Mouse (Mus musculus) heart, embryonic 14.5 days (tissue): ENCODE results near the gene Stx2. TPM values are rescaled to one million over a fixed set of nuclear protein-coding genes. Genes with fewer than 3 reads are reported as not detected.

Experiments
- ATAC-seq: fragments of 200-750 bp; cut with Nextera tagmentation; 2 replicates; pipeline ENCODE4 v1.8.0; 2017; ENCODE audit warnings: low read depth, moderate TSS enrichment; ENCODE audit not compliant: insufficient number of reproducible peaks, insufficient read depth, low FRiP score
- H3K27ac ChIP-seq, 2 experiments: fragments of 200-500 bp in 1 of 2; fragments of 300-500 bp in 1 of 2; sonication (generic) in 1 of 2; replicated peaks in 1 of 2; 2 replicates each; pipeline ENCODE4 v1.5.1; 2012 to 2014; ENCODE audit warnings: low read depth in 2 of 2, low read length in 2 of 2, control low read depth in 1 of 2, mild to moderate bottlenecking in 1 of 2, mixed read lengths in 1 of 2; ENCODE audit not compliant: control insufficient read depth in 1 of 2, insufficient read depth in 1 of 2
- H3K27me3 ChIP-seq: fragments of 300-500 bp; sonication (generic); 2 replicates; pipeline ENCODE4 v1.6.1; 2014; ENCODE audit warnings: mild to moderate bottlenecking, low read length, control low read depth; ENCODE audit not compliant: control insufficient read depth, insufficient read depth
- H3K36me3 ChIP-seq: fragments of 300-500 bp; sonication (generic); 2 replicates; pipeline ENCODE4 v1.6.1; 2014; ENCODE audit warnings: mild to moderate bottlenecking, control low read depth, low read length, mixed read lengths; ENCODE audit not compliant: control insufficient read depth, insufficient read depth
- H3K4me1 ChIP-seq, 2 experiments: fragments of 200-500 bp in 1 of 2; fragments of 300-500 bp in 1 of 2; sonication (generic) in 1 of 2; 2 replicates each; pipeline ENCODE4 v1.6.1; 2012 to 2014; ENCODE audit warnings: low read length in 2 of 2, control low read depth in 1 of 2, mixed read lengths in 1 of 2; ENCODE audit not compliant: control insufficient read depth in 2 of 2, insufficient read depth in 2 of 2
- H3K4me2 ChIP-seq: fragments of 300-500 bp; sonication (generic); 2 replicates; pipeline ENCODE4 v1.6.1; 2014; ENCODE audit warnings: mild to moderate bottlenecking, low read length
- H3K4me3 ChIP-seq, 2 experiments: fragments of 200-500 bp in 1 of 2; fragments of 300-500 bp in 1 of 2; sonication (generic) in 1 of 2; 2 replicates each; pipeline ENCODE4 v1.5.1; 2012 to 2014; ENCODE audit warnings: low read length in 2 of 2, mild to moderate bottlenecking in 2 of 2, control low read depth in 1 of 2, low read depth in 1 of 2, moderate library complexity in 1 of 2; ENCODE audit not compliant: control insufficient read depth in 1 of 2, insufficient read depth in 1 of 2
- H3K9ac ChIP-seq: fragments of 300-500 bp; sonication (generic); 2 replicates; pipeline ENCODE4 v1.6.1; 2014; ENCODE audit warnings: mild to moderate bottlenecking, low read length
- H3K9me3 ChIP-seq: fragments of 300-500 bp; sonication (generic); 2 replicates; pipeline ENCODE4 v1.6.1; 2016; ENCODE audit warnings: low read length, control low read depth; ENCODE audit not compliant: control insufficient read depth
- WGBS: fragments of 180-500 bp; shearing (Covaris S2); extraction: QIAGEN DNeasy Blood & Tissue Kit; methylation state at CpG from one replicate; pipeline ENCODE4 v1.1.7; 2014; 5-methylcytosine and 5-hydroxymethylcytosine counted together
- polyA plus RNA-seq: library from polyadenylated mRNA; unstranded; fragments of >200 nt; fragmentation: Nextera tagmentation; extraction: Ambion mirVana; gene quantifications from 2 replicates; pipeline ENCODE4 v1.2.1, GENCODE M21; 2014

Gene Stx2
- polyA plus RNA-seq, 1 experiment from 2014 or later: 21.3 TPM

DNA sequence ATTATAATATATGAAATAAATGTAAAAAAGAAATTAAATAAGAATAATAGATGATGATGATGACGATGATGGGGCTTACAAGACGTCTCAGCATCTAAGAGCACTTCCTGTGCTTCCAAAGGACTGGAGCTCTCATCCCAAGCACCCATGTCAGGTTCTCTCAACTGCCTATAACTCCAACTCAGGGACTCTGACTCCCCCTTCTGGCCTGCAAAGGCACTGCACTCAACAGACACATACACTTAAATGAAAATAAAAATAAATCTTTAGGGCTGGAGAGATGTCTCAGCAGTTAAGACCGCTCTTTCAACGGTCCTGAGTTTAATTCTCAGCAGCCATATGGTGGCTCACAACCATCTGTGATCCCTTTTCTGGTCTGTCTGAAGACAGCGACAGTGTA, 28.3 kb upstream of the Stx2 start:
- no peaks in the 10 kb centered on the region for H3K36me3 ChIP-seq
- no peak overlapping the region for H3K9ac ChIP-seq
- H3K4me3 ChIP-seq: no peak overlapping the region
- no peak for ATAC-seq
- WGBS: 86% methylated on average over 5 of the region's 5 CpGs
- no peak overlapping the region for H3K4me2 ChIP-seq
- H3K27me3 ChIP-seq: no peaks in the 10 kb centered on the region
- H3K9me3 ChIP-seq: no peaks in the 10 kb centered on the region
- no peaks in the 10 kb centered on the region for H3K4me1 ChIP-seq
- H3K27ac ChIP-seq: no peak overlapping the region

- Histone ChIP-seq H3K4me3 (no peak overlapping the region), H3K27ac (no peak overlapping the region), H3K9me3 (no peaks in the 10 kb centered on the region), H3K4me2 (no peak overlapping the region), H3K9ac (no peak overlapping the region), H3K36me3 (peaks cover 16% of the 10 kb centered on the region), H3K27me3 (no peaks in the 10 kb centered on the region), H3K4me1 (no peaks in the 10 kb centered on the region)
- 68% methylated on average over 5 of the region's 5 CpGs for WGBS
- ATAC-seq: no peak
Measured at GRCm38 (mm10) chr5:129029131-129029723, 20.9 kb upstream of the Stx2 start.

DNA sequence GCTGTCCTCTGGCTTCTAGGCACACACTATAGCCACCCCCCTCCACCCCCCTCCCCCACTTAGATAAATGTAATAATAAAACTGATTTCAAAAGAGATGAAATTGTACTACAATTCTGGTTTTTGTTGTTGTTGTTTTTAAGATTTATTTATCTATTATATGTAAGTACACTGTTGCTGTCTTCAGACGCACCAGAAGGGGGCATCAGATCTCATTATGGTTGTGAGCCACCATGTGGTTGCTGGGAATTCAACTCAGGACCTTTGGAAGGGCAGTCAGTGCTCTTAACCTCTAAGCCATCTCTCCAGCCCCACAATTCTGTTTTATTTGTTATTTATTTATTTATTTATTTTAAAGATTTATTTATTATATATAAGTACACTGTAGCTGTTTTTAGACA, 18.3 kb upstream of the Stx2 start:
- no peak overlapping the region for H3K9ac ChIP-seq
- no peak overlapping the region for H3K4me2 ChIP-seq
- ATAC-seq: no peak
- no peaks in the 10 kb centered on the region for H3K9me3 ChIP-seq
- H3K27me3 ChIP-seq: no peaks in the 10 kb centered on the region
- no peak overlapping the region for H3K4me3 ChIP-seq
- H3K27ac ChIP-seq: no peak overlapping the region
- peaks cover 0 to 3% of the 10 kb centered on the region in 2 experiments; a peak in 2 of 4 replicates for H3K4me1 ChIP-seq
- WGBS: 67% methylated on average over 1 of the region's 1 CpGs
- H3K36me3 ChIP-seq: peaks cover 40% of the 10 kb centered on the region

DNA sequence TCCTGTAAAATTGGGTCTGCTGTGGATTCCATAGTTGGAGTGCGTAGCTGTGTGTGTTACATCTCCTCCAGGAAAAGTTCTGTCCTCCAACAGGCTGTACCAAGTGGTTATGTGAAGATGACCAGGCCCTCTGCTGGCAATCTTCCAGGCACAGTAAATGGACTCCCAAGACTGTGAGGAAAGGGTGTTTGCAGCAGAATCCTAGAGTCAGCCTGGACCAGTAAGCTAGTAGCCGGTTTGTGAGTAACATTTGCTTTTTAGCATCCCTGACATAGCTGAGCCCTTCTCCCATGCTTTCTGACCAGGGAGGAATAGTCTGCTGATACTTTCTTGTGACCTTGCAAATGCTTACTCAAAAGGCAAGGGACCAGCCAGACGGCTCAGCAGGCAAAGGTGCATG, 17.8 kb upstream of the Stx2 start:
- WGBS: 87% methylated on average over 3 of the region's 3 CpGs
- H3K9ac ChIP-seq: no peak overlapping the region
- no peak overlapping the region for H3K4me3 ChIP-seq
- ATAC-seq: no peak
- no peak overlapping the region for H3K27ac ChIP-seq
- peaks cover 44% of the 10 kb centered on the region for H3K36me3 ChIP-seq
- peaks cover 0 to 6% of the 10 kb centered on the region in 2 experiments; a peak in 2 of 4 replicates for H3K4me1 ChIP-seq
- no peaks in the 10 kb centered on the region for H3K9me3 ChIP-seq
- H3K4me2 ChIP-seq: no peak overlapping the region
- H3K27me3 ChIP-seq: no peaks in the 10 kb centered on the region

DNA sequence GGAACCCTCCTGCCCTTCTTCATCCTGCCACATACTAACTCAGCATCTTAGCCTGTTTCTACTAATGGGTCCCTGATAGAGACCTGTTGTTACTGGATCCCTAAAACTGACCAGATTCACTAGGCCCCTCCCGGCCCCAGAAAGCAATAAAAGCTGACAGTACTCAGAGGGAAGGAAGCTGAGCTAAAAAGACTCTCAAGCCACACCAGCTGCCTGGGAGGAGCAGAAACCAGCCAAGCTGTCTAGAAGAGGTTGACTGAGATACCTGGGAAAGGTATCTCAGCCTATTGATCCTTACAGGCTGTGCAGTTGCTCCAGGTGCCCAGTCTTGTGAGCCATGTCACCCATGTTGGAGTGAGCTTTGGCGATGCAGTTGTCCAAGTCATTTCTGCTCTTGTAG, 17.4 kb upstream of the Stx2 start:
- H3K4me1 ChIP-seq: peaks cover 0 to 7% of the 10 kb centered on the region in 2 experiments; a peak in 2 of 4 replicates
- H3K4me3 ChIP-seq: no peak overlapping the region
- no peaks in the 10 kb centered on the region for H3K27me3 ChIP-seq
- no peaks in the 10 kb centered on the region for H3K9me3 ChIP-seq
- no peak for ATAC-seq
- peaks cover 45% of the 10 kb centered on the region for H3K36me3 ChIP-seq
- H3K9ac ChIP-seq: no peak overlapping the region
- H3K27ac ChIP-seq: no peak overlapping the region
- no peak overlapping the region for H3K4me2 ChIP-seq
- WGBS: 84% methylated on average over 2 of the region's 2 CpGs

DNA sequence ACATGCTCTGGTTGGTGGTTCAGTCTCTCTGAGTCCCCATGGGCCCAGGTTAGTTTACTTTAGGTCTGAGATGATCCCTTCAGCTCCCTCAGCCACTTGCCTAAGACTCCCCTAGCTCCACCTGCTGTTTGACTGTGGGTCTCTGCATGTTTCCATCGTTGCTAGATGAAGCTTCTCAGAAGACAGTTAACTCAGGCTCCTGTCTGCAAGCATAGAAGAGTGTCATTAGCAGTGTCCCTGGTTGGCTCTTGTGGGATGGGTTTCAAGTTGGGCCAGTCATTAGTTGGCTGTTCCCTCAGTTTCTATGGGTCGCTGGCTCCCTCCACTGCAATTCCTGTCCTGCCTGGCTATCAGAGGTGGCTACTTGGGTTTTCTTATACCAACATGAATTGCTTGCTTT, 16.7 kb upstream of the Stx2 start:
- no peak overlapping the region for H3K4me2 ChIP-seq
- H3K27me3 ChIP-seq: no peaks in the 10 kb centered on the region
- WGBS: 54% methylated on average over 2 of the region's 2 CpGs
- no peak for ATAC-seq
- peaks cover 45% of the 10 kb centered on the region for H3K36me3 ChIP-seq
- no peak overlapping the region for H3K4me3 ChIP-seq
- H3K9ac ChIP-seq: no peak overlapping the region
- peaks cover 0 to 7% of the 10 kb centered on the region in 2 experiments; a peak in 2 of 4 replicates for H3K4me1 ChIP-seq
- H3K27ac ChIP-seq: no peak overlapping the region
- H3K9me3 ChIP-seq: no peaks in the 10 kb centered on the region

- H3K4me3 ChIP-seq: peak overlapping the region; percentile 86 to 92
- peak overlapping the region; percentile 93 for H3K9ac ChIP-seq
- H3K4me2 ChIP-seq: peak overlapping the region; percentile 83
- H3K36me3 ChIP-seq: peaks cover 43% of the 10 kb centered on the region
- H3K27ac ChIP-seq: peak overlapping the region; percentile 94 to 98
- no peaks in the 10 kb centered on the region for H3K27me3 ChIP-seq
- ATAC-seq: no peak
- peaks cover 2 to 11% of the 10 kb centered on the region in 2 experiments; a peak in 2 of 4 replicates for H3K4me1 ChIP-seq
- 4% methylated on average over 28 of the region's 28 CpGs for WGBS
- H3K9me3 ChIP-seq: no peaks in the 10 kb centered on the region
Measured at GRCm38 (mm10) chr5:129020731-129021130, 12.4 kb upstream of the Stx2 start.

DNA sequence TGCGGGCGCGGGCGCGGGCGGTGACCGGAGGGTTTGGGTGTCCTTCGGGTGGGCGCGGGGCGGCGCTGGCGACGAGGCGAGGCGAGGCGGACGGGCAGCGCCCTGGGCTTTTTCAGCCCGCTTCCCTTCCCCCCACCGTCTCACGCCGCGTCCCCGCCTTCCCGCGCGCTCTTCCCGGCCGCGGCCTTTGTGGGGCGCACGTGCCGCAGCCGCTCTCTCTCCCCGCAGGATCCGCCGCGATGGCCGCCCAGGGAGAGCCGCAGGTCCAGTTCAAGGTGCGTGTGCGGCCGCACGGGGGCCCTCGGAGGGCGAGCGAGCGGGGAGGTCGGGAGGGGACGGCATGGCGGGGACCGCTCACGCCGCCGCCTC, 11.9 kb upstream of the Stx2 start:
- peak; percentile 73 for ATAC-seq
- H3K36me3 ChIP-seq: peaks cover 40% of the 10 kb centered on the region
- WGBS: under 1% methylated on average over 54 of the region's 56 CpGs

More for the DNA sequence above, 11.9 kb upstream of the Stx2 start:
- Histone ChIP-seq H3K4me1 (peaks cover 2 to 11% of the 10 kb centered on the region in 2 experiments; a peak in 2 of 4 replicates), H3K27me3 (no peaks in the 10 kb centered on the region), H3K9ac (peak overlapping the region; percentile 93), H3K27ac (peak overlapping the region; percentile 94 to 98), H3K9me3 (no peaks in the 10 kb centered on the region), H3K4me2 (peak overlapping the region; percentile 83), H3K4me3 (peak overlapping the region; percentile 86 to 92)
